Mouse (Mus musculus) layer of hippocampus, postnatal 25 days (tissue): ENCODE measurements around the gene Cdkal1. TPM values are rescaled to one million over a fixed set of nuclear protein-coding genes. Genes with fewer than 3 reads are reported as not detected.

Experiments
- DNase-seq, 2 experiments: peaks; one replicate each; pipeline ENCODE4 v3.0.0; 2022; ENCODE audit warnings: mixed read lengths in 2 of 2, low spot score in 1 of 2; ENCODE audit errors: extremely low spot score in 1 of 2
- total RNA-seq, 2 experiments: library from RNA; stranded (reverse); gene quantifications; 2 replicates each; pipeline ENCODE4 v1.2.3; 2021

Gene Cdkal1
- total RNA-seq, 2 experiments from 2014 or later = 22.0 to 22.1 TPM

GRCm38 (mm10) chr13:29818314-29818713 is 37.2 kb downstream of the Cdkal1 start:
- DNase-seq = no peak

GRCm38 (mm10) chr13:29810780-29811179 is 44.7 kb downstream of the Cdkal1 start:
- DNase-seq = no peak

DNA sequence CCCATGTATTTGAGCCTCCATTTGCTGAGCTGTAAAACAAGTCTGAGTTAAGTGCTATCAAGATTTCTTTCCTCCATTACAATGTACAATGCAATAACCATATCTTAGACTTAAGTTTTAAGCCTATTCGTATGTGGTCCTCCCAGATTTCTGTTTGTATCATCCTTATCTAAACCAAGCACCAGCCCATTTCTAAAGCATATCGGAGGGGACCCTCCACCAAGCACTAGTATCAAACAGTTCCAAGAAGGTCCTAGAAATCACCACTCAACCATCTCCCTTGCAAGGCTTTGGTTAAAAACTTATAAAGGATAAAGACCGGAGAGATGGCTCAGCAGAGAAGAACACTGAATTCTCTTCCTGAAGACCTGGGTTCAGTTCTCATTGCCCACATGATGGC is 47.1 kb downstream of the Cdkal1 start:
- DNase-seq = no peak

DNA sequence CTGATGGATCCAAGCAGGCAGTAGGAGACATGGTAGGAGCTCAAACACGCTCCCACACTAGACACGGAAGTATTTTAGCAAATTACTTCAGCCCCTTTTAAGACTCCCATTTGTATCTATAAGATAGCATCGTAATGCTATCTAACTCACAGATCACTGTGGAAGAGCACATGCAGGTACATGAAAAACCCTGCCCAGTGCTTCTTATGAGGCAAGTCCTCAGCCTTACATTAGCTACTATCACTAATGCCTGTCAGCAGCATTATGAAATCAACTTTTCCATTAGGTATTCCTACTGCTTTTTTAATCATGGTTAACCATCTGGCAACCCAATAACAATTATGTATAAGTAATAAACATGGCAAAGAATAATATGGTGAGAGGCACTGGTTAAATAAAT is 47.5 kb downstream of the Cdkal1 start:
- DNase-seq = no peak

DNA sequence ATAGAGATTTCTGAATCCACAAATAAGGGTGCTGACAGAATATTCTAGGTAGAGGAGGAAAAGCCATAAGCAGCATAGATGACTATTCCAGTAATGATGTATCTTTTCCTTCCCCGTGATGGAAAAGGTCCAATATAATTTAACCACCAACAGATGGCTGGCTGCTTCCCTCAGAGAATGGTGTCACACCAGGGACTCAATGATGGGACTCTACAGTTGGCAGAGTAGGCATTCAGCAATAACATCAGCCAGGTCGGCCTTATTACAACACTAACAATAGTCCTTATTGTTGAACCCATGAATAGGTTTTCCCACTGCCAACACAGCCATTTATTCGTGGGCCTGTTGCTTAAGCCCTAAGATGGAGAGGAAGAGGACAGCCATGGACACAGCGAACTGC is 48.6 kb downstream of the Cdkal1 start:
- no peak for DNase-seq

DNA sequence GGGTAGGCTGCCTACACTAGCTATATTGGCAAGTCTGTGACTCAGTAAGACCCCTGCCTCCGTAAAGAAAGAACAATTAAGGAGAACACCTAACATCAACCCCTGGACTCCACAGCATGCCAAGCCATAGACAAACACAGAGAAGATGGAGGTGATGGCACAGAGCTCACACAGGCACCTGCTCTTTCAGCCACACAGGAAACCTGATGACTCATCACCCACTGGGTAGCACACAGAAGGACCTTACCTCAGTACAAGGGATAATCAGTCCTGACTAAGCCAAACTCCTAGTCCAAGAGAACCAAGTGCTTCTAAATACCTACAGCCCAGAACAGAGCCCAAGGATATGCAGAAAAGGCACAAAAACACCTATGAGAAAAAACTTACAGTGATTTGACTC is 50.2 kb downstream of the Cdkal1 start:
- DNase-seq = no peak

DNA sequence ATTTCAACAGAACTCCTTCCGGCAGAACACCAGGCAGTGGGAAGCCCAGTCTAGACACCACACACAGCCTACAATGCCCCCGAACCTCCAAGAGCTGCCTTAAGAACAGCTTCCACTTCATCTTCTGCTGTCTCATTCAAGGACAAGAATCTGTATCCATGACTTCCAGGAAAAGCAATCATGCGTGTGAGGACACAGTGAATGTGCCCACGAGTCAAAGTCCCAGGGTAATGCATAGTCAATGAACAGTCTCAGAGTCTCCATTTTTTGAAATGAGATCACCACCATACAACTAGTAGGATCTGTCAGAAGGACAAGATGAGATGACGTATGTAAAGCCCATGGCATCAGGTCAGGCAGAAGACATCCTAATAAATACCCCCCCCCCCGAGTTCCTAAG is 51.4 kb downstream of the Cdkal1 start:
- DNase-seq = no peak

- DNase-seq = no peak
Measured at GRCm38 (mm10) chr13:29802699-29803098, 52.8 kb downstream of the Cdkal1 start.

- DNase-seq = no peak
Measured at GRCm38 (mm10) chr13:29800078-29800477, 55.4 kb downstream of the Cdkal1 start.

DNA sequence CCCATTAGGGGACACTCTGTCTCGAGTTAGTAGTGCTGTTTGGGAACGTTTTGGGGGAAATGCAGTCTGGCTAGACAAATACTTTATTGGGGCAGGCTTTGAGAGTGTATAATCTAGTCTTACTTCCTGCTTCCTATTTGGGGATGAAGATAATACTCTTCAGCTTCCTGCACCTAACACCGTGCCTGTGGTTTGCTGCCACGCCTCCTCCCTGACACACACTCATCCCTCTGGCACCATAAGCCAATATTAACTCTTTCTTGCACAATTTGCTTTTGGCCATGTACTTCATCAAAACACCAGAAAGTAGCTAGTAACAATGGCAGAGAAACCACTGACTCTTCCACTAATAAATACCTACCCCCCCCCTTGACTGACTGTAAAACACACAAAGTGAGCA is 63.4 kb downstream of the Cdkal1 start:
- no peak for DNase-seq

DNA sequence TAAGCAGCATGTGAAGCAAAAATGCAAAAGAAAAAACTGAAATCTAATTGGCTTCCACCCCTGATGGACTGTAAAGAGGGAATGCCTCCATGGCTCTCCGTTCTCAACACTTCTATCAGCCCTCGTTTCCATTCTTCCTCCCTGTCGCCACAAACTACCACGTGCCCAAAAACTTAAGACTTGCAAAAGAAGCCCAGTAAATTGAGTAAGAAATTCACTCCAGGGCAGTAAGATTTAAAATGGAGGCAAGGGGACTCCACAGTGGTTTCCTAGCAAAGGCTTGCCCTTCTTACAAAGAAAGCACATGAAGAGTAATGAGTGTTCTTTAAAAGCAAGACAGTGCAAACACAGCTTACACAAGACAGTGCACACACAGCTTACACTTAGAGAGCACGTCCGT is 64.0 kb downstream of the Cdkal1 start:
- no peak for DNase-seq

- no peak for DNase-seq
Measured at GRCm38 (mm10) chr13:29786984-29787383, 68.5 kb downstream of the Cdkal1 start.

DNA sequence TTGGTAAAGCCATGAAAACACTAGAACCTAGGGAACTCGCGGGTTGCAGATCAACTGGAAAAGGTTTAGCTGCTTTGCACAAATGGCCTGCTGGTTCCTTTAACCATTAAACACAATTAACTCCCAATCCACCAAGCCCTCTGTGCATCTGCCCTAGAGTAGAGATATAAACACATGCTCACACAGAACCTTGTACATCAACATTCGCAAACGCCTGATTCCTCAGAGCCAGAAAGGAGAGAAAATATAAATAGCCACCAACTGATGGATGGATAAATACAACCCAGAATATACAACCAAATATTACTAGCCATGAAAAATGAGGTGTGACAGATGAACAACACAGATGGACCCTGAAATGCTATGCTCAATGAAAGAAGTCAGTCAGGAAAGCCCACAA is 70.6 kb downstream of the Cdkal1 start:
- no peak for DNase-seq

- DNase-seq = no peak
Measured at GRCm38 (mm10) chr13:29781332-29781731, 74.1 kb downstream of the Cdkal1 start.

DNA sequence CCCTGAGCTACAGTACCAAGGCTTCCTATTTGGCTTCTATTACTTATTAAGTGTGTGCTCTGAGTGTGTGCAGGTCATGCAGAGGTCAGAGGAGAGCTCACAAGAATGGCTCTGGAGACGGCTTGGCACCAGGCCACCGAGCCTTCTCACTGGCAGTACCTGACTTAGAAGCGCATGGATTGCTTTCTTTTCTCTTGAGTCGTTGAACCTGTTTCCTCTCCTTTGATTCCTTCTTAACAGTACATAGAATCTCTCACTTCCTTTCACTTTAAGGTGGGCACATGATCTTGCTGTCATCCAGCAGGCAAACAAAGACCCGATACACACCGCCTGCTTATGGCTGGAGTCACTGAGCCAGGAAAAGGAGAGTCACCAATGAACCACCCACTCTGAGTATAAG is 74.8 kb downstream of the Cdkal1 start:
- no peak for DNase-seq

- no peak for DNase-seq
Measured at GRCm38 (mm10) chr13:29779519-29779918, 76.0 kb downstream of the Cdkal1 start.

GRCm38 (mm10) chr13:29779116-29779515 is 76.4 kb downstream of the Cdkal1 start:
- DNase-seq = no peak

- DNase-seq = no peak
Measured at GRCm38 (mm10) chr13:29778124-29778523, 77.3 kb downstream of the Cdkal1 start.

DNA sequence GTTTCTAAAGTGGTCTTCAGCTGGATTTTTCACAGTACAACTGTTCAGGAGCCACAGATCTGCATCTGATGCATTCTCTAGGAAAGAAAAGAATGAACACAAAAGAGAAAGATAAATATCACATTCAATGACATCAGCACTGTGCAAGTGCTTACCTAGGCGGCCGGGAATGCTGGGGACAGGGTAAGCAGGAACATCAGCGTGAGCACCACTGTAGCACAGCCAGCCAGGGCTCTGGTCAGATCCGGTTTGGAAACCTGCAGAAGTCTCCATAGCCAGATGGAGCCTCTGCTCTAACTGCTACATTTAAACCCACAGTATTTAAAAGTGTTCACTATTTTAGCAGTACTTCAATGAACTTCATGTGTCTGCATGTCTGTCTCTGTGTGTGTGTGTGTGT is 78.2 kb downstream of the Cdkal1 start:
- no peak for DNase-seq

DNA sequence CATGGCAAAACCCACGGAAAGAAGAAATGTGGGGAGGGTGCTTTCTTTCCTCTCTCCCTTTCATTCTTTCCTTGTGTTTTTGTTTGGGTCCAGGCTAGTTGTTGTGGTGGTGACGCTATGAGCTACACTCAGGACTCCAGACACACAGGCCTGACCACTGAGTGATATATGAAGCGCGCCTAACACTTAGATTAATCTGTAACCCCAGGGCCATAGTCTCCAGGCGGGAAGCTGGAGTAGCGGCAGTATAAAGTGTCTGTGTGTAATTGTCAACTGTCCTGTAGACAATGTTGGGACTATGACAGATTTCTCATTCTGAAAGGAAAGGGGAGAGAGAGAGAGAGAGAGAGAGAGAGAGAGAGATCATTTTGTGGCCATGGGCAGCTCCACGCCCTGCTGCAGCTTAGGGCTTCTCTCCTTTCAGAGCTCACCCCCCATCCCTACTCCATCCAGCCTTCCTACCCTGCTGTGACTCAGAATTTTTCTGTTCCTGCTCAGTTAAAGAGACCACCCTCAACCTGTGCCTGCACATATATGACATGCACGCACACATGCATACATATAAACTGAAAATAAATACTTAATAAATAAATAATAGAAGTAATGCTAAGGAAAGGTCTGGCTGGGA is 79.8 kb downstream of the Cdkal1 start:
- no peak for DNase-seq

DNA sequence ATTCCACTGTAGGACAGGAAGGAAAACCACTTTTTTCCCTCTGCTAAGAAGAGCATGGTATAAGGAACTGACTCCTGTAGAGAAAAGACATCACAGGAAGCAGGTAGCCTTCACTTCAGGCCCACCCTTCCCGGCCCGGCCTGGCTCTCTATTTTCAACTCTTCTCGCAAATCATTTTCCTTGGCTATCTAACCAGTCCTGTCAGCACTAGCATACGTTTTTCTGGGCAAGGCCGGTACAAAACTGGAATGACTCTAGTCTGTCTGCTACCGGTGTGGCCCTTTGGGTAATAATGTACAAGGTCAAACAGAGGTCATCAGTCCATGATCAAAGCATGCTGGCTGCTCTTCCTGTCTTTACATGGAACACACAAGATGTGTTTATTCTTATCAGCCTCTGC is 81.9 kb downstream of the Cdkal1 start:
- DNase-seq = no peak

DNA sequence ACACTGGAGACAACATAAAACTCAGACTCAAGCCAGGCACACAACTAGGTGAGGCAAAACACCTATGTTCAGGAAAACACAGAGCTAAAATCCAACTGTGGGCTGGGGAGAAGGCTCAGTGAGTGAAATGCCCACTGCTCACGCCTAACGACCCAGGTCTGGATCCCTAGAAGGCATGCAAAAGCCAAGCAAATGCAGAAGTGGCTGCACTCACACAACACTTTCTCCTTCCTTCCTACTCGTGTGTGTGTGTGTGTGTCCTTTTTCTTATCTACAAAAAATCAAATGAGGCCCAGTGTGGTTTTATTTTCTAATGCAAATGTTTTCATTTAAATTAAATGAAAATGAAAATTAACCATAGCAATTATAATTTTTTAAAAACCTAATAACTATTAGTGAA is 82.5 kb downstream of the Cdkal1 start:
- DNase-seq = no peak
